Mouse (Mus musculus): ENCODE measurements around the gene Pygo2.

Pygo2 gene

DNA sequence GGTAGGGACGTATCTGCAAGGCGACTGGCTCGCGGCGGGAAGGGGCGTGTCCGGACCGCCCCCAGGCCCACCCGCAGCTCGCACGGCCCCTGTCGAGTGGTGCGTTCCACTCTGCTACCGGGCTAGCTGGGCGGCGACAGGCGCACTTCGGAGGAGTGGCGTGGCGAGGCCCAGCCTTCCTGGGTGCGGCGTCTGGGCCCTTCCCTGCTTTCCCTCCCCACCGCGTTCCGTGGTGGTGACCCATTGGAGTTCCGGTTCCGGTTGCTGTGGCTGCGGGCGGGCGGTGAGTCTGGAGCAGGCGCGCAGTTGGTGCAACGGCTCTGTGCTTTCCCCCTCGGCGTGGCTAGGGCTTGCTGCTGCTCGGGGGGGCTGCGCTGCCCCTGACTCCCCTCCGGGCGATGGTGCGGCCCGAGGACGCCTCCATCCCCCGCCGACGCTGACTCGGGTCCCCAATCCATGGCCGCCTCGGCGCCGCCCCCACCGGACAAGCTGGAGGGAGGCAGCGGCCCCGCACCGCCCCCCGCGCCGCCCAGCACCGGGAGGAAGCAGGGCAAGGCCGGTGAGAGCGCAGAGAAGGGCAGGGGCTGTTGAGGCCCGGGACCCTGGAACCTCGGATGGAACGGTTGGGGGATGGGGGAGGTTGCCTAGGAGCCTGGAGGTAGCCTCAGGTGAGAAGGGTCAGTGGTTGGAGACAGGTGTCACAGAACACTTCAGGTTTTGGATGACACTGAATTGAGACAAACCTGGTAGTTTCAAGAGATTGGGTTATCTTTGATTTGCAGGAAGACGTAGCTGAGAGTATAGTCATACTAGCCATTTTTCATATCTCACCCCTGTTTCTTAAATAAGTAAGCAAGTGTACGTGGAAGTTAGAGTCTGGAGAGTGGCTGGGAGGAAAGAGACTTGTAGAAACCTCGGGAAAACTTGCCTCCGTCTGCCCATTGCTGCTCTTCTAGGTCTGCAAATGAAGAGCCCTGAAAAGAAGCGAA, at the start of gene Pygo2:
TSS of gene Pygo2 (plus strand) at position 44 of the 989 bp plus-strand sequence.
- in situ Hi-C loops (cut with MboI): no loop called here

DNA sequence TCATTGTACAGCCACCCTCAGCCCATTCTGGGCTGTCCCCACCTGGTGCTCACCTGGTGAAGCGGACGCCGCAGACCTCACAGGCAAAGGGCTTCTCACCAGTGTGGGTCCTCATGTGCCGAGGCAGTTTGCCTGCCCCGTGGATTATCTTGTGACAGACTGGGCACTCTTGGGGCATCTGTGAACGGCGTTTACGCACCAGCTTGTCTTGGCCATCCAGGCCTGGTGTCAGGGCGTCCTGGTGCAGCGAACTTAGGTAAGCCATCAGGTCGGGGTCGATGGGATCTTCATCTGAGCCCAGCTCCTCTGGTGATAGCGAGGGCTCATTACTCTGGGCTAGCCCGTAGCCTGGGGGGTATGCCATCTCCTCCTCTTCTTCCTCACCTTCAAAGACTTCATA, 49.7 kb upstream of the Pygo2 start:
- in situ Hi-C loops (cut with MboI): no loop called here

DNA sequence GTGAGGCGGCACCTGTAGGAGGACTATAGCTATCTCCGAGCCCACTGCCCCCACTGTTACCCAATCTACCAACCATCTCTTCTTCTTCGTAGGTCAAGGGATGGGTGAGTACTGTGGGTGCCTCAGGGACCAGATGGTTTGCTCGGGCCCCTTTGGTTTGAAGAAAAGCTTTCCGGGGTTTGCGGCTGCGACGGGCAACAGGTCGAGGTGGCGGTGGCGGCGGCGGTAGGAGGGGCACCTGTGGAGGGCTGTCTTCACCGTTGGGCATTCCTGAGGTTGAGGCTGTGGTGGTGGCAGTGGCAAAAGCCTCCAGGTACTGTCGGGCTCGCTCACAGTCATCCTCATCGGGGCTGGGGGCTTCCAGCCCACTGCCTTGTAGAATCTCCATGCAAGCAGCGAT, 49.3 kb upstream of the Pygo2 start:
- in situ Hi-C loops (cut with MboI): no loop called here

DNA sequence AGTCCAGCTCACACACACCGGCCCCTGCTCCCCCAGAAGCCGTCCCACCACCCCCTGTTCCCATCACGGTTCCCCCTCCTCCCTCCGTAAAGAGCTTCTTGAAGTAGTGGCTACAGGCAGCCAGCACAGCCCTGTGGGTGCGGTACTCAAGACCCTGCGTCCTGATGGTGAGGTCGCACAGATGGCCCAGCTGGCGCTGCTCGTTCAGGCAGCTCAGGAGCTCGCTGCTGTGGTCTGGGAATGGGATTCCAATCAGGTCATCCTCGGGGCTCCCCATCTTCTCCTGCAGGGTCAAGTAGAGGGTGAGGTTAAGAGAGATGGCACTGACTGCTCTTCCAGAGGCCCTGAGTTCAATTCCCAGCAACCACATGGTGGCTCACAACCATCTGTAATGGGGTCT, 48.8 kb upstream of the Pygo2 start:
- in situ Hi-C loops (cut with MboI): no loop called here

DNA sequence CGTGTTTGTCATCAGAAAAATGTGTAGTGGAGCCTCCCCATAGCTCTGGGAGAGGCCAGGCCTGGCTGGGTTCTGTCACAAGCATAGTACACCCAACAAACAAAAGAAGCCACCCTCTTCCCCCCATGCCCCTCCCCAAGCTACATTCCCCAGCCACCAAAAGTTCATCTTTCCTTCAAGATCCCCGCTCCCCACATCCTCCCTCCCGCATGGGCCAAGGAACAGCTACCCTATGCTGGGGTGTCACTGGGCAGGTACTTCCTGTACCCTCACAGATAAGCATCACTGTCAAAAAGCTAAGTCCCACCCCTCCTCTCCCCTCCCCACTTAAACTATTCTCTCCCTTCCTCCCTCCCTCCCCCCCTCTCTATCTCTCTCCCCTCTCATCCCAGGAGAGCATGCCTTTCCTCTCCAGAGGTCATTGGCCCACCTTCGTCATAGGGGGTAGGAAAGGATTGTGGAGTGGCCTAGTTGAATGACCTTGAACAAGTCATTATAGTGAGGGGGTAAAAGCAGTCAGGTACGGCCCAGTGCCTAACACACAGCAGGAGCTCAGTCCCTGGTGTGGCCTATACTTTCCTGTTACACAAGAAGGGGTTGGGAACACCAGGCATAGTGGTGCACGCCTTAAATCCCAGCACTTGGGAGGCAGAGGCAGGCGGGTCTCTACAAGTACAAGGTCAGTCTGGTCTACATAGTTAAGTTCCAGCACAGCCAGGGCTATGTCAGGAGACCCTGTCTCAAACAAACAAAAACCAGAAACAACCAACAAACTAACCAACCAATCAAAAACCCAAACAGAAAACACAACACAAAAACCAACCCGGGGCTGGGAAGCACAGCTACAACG, 47.8 kb upstream of the Pygo2 start:
- in situ Hi-C loops (cut with MboI): no loop called here

DNA sequence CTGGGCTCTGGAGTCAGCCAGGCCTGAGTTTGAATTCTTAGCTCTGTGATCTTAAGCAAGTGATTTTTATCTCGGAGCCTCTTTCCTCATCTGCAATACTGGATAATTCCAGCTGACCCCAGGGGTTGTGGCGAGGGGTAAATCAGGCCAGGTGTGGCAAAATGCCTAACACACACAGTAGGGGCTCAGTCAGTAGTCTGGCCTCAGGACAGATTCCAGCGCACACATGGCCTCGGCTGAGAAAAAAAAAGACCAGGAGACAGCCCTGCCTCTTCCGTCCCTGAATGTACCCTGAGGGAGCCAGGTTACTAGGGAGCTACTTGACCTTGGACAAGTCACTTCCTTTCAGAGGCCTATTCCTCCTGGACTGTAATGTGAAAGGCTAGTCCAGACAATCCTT, 47.1 kb upstream of the Pygo2 start:
- in situ Hi-C loops (cut with MboI): no loop called here

DNA sequence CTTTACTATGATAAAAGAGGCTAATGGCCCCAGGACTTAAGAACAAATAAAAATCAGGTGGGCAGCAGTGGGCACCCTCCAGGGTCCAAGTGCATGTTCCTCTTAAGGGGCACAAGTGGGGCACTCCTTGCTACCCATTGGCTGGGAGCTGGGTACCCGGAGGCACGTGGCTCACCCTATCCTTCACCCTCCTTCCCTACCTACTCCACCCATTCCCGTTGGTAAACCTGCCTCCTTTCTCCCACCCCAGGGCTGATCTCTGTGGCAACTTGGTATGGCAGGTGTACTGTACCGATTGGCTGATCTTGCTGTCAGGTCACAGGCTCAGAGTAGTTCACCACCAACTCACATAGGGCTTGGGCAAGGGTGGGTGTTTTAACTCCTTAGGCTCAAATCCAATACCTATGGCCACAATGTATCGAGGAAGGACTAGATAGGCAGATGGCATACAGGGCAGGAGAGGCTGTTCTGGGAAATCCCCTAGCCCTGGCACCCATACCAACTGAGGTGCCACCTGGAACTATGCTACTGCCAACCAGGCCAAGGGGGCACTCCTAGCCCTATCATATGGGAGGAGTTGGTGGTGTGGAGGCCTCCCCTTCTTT, 46.3 kb upstream of the Pygo2 start:
- in situ Hi-C loops (cut with MboI): no loop called here

DNA sequence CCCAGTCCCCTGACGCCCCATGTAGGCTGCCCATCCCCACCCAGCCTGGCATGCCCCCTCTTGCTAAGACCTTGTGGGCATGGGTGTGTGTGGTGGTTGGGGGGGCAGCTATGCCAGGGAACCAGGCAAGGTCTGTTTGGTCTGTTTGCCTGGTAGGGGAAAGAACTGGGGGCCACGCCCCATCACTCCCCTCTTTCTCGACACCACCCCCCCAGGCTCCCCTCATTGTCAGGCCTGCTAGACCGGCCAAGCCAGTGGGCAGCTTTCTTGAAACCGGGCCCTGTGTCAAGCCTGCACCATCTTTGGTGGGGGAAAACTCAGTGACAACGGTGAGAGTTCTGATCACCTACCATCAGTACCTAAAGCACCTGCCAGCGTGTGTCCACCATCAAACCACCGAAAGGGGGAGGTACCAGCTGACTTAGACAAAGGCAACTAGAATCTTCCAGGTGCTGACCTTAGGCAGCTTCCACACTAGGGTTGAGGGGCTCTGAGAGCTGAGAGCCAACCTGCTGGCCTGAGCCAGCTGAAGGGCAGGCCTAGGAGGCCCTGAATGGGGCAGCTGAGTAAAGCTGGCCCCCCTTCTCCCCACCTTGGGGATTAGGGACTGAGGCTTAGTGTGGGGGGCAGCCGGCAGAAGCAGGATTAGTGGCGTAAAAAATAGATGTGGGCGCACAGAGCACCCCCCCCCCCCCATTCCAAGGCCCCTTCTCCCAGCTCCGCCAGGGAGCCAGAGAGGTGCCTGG, 45.5 kb upstream of the Pygo2 start:
- in situ Hi-C loops (cut with MboI): no loop called here

DNA sequence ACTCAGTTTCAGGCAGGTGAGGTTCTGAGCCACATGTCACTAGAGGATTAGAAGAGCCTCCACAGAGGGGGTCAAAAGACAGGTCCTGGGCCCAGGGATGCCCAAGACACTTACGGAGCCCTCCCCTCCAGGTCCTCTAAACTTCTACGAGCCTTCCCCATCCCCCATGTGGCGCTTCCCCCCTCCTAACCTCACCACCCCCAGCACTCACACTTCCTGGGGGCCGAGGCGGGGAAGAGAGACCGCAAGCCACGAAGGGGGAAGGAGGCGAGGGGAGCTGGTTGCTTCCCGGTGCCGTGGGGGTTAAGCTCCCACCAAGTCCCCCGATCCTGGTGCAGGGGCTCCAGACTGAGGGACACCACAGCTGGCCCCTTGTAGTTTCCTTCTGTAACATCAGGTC, 44.6 kb upstream of the Pygo2 start:
- in situ Hi-C loops (cut with MboI): no loop called here

DNA sequence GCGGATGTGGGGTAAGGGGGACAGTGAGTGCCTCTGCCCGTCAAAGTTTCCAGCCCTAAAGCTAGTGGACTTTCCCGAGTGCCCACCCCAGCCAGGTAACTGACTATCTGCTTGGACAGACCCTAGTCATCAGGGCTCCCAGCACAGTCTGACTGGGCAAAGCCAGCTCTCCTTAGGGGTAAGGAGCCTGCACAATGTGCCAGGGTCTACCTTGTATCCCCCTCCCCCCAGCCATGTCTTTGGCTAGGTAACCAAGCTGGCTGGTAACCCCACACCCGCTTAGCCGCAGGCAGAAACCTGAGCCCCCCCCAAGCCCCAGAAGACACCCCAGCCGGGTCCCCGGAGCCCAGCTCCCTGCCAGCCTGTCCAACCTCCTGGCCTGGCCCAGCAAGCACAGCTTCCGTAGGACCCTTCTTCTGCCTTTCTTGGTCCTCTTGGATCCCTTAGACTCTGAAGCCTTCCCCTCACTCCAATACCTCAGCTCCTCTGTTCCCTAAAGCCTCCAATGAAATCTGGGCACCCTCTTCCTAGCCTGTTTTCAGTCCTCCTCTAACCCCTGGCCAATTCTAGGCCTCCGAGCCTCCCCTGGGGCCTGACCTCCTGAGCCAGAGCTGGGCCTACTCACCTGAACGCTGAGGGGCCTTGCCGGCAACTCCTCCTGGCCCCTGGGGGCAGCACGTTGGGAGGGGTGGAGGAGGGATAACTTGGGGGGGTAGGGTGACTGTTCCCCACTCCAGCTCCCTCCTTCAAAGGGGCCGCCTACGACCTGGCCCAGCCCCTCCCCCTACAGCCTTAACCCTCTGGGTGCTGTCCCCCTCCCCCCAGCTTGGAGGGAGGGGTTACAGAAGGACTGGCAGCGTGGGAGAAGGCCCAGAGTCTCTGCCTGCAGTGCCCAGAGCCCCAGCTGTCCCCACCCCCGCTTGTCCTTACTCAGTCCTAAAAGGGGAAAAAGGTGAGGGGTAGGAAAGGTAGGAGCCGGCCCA, 43.3 kb upstream of the Pygo2 start:
- in situ Hi-C loops (cut with MboI): no loop called here

DNA sequence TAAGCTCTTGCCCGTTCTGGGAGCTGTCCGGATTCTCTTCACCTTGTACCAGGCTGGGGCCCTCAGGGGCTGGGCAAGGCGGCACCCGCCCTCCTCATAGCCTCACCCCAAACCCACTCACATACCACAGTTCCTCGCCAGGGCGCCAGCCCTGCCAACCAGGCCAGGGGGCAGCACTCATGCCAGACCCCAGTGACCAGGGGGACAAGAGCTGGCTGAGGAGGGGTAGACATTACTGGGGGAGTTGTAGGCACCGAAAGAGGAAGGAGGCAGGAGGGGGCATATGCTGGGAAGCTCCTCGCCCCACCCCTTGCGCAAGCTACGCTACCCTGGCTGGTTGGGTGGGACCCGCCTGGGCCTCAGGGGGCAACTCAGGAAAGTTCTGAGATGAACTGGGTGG, 42.4 kb upstream of the Pygo2 start:
- in situ Hi-C loops (cut with MboI): no loop called here

DNA sequence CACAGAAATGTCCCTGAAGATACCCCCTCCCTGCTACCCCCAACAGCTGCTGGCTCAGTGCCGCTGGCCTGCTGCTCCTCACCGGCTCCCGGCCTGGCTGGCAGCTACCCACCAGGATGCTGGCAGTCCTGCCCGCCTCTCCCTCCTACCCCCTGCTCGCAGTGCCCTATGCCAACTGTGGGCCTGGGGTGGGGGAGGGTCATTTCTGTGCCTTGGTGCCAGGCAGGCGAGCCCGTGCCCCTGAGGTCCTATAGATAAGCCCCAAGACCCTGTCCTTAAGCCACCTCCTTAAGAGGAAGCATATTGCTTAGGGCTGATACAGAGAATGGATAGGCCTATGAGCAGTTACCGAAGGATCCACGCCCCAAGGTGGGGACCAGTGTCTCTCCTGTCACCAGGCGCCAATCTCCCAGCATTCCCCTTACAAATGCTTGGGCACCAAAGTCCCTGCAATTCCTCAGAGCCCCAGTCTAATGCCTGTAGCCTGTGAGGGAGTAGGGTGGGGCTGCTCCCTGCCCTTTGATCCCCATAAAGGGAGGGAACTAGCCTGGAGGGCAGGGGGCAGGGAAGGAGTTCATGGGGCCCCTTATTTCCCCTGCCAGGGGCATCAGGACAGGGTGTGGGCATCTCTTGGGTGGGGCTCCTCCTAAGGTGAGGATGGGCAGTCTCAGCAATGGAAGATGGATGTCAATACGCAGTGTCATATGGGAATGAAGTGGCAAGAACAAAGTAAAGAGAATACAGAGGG, 41.7 kb upstream of the Pygo2 start:
- in situ Hi-C loops (cut with MboI): no loop called here

DNA sequence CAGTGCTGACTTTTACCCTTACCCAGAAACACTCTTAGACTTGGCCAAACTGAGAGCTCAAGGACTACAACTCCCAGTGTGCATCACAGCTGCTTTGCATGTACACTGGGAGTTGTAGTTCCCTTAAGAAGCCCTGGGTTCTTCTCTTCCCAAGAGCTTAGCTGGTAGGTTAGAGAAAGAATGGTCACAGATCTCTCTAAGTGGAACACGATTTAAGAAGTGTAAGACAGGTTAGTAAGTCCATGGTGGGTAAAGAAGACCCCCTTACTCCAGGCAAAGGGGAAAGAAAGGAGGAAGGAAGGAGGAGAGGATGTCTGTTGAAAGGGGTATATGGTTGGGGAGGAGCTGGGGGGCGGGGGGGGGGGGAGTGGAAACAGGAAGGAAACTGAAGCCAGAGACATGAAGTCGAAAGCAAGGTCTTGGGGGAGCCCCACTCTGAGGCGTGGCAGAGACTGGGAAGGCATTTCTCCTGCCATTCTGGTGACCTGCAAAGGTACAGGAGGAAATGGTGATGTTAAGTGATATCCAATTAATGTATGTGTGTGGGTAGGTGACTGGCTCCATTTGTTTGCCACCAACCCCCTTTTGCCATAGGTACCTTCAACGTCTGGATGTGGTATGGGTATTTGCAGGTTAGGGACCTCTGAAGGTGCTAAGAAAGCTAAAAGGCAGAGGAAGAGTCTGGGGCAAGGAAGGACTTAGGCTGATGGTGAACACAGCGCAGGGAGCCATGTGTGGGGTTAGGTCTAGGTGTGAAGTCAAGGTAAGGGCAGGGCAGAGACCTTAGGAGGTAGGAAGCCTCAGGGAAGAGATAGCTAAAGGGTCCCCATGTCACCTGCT, 40.9 kb upstream of the Pygo2 start:
- in situ Hi-C loops (cut with MboI): no loop called here

DNA sequence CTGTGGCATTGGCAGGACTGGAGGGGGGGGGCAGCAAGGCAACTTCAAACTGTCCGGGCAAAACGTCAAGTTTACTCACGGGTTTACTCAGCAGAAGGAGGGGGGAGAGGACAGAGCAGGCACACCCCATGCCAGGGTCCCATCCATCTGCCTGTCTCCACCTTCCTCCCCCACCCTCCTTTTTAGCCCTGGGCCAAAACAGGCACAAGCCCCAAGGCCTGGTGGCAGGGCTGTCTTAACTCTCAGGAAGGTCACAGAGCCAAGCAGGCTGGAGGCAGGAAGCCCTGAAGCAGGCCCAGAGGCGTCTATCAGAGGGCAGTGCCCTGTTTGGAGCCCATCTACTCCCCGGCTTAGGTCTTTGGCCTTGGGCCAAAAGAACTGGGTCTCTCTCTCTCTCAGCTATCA, 39.9 kb upstream of the Pygo2 start:
- in situ Hi-C loops (cut with MboI): no loop called here

DNA sequence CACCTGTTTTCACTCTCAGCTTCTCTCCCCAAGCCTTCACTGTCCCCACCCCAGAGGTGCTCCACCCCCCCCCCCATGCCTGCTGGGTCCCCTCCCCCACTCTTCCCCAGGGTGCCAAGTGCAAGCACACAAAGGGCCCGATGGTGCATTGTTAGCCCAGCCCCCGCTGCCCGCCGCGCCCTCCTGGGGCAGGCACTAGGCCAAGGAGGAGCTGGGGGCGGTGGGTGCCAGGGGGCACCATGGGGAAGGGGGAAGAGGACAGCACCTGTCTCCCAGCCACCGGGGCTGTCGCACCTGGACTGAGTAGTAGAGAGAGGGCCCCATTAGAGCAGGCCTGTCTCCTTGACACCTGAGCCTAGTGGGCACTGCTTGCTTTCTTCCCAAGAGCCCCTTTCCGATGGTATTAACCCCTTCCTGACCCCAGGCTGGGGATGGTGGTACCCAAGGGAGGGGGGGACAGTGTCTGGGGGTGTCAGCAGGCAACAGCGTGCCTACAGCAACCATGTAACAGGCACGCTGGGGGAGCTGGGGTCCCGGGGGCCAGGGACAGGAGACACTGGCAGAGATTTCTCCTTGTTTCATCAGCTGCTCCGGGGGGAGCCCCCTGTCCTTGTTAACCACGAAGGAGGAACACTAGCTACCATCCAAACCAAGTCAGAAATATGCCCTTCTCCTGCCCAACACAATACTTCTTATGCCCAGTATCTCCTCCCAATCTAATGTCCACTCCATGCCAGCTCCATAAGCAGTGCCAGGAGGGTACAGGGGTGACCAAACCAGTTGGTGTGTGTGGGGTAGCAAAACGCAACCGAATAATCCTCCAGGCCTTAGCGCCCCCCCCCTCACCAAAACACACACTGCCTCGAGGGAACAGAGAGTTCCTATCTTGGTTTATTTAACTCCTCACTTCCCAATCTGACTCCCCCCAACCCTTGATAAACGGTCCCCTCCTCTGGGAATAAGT, 39.0 kb upstream of the Pygo2 start:
- in situ Hi-C loops (cut with MboI): no loop called here

DNA sequence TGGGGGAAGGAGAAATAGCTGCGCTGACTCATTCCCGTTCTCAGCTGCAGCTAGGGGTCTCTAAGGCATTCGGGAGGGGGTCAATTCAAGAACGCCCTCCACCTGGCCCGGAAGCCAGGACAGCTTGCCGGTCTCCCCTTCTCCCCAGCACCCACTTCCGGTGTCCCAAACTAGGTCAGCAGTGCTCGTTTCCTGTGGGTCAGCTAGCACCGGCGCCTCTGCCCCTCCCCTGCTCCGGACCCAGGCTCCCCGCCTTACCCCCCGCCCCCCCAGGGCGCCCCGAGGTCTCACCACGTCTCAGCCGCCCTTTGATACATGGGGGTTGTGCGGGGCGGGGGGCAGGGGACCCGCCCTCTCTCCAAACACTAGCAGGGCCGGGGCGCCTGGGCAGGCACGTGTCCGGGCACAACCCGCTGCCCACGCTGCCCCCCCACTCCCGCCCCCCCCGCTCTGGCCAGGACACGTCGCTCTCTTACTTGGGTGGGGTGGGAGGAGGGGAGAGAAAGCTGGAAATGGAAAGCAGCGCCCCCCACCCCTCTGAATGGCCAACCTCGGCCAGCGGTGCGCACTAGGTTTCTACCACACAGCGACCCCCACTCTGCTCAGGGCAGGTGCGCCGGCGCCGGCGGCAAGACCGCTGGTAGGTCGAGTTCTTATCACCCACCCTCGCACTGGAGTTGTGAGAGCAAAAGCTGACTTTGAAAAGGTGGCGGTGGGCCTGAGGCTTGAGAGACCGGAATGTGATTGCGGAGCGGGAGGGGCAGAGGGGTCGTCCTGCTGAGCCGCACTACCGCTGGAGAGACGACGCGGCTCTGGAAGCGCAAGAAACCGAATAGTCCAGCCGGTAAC, 38.1 kb upstream of the Pygo2 start:
- in situ Hi-C loops (cut with MboI): no loop called here

DNA sequence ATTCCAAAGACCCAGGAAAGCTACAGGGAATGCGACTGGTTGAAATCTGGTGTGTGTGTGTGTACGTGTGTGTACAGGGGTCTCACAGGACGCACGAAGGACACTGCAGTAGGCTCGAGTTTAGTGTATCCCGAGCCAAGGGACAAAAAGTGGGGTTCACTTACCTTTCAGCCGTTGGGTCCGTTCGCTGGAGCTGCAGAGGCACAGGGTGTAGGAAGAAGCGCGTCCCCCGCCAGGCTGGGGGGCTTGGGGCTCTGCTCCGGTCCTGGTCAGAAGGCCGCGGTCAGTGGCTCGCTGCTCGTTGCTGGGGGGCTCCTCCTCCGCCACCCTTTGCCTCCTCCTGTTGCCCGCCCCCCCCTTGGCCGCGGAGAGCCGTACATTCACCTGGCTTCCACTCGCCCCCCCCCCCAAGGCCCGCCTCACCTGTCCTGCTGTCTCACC, 37.1 kb upstream of the Pygo2 start:
- in situ Hi-C loops (cut with MboI): no loop called here
